Mouse (Mus musculus) kidney, adult 18-20 months (tissue): ENCODE data around the gene Snrnp40.
A peak's percentile ranks its signal among the peaks of the same experiment; 100 is the strongest.

Experiments
- DNase-seq: peaks from one replicate; pipeline ENCODE4 v3.0.0; 2021

Snrnp40 gene

GRCm38 (mm10) chr4:130359486-130360237, at the start of gene Snrnp40, which contains the start of gene Zcchc17:
Snrnp40 (plus strand) TSS chr4:130360132.
Zcchc17 (minus strand) TSS chr4:130359943.
- peak; percentile 98 for DNase-seq

- no peak for DNase-seq
Measured at GRCm38 (mm10) chr4:130312526-130312925, 47.4 kb upstream of the Snrnp40 start.

- DNase-seq, result no peak
Measured at GRCm38 (mm10) chr4:130313552-130313951, 46.4 kb upstream of the Snrnp40 start.

GRCm38 (mm10) chr4:130315771-130316527, 44.0 kb upstream of the Snrnp40 start:
- peak; percentile 81 for DNase-seq

GRCm38 (mm10) chr4:130316691-130317090, 43.2 kb upstream of the Snrnp40 start:
- no peak for DNase-seq

GRCm38 (mm10) chr4:130318122-130318521, 41.8 kb upstream of the Snrnp40 start:
- DNase-seq, result peak; percentile 33

GRCm38 (mm10) chr4:130319564-130319963, 40.4 kb upstream of the Snrnp40 start:
- no peak for DNase-seq

GRCm38 (mm10) chr4:130321640-130322039, 38.3 kb upstream of the Snrnp40 start:
- no peak for DNase-seq

- no peak for DNase-seq
Measured at GRCm38 (mm10) chr4:130322567-130322966, 37.4 kb upstream of the Snrnp40 start.

GRCm38 (mm10) chr4:130323165-130323564, 36.8 kb upstream of the Snrnp40 start:
- no peak for DNase-seq

GRCm38 (mm10) chr4:130323607-130324006, 36.3 kb upstream of the Snrnp40 start:
- DNase-seq, result no peak

GRCm38 (mm10) chr4:130325446-130325845, 34.5 kb upstream of the Snrnp40 start:
- no peak for DNase-seq

GRCm38 (mm10) chr4:130327366-130327765, 32.6 kb upstream of the Snrnp40 start:
- peak; percentile 36 for DNase-seq

- DNase-seq, result no peak
Measured at GRCm38 (mm10) chr4:130335867-130336266, 24.1 kb upstream of the Snrnp40 start.

GRCm38 (mm10) chr4:130341691-130342090, 18.2 kb upstream of the Snrnp40 start:
- DNase-seq, result peak; percentile 37

GRCm38 (mm10) chr4:130349666-130350065, 10.3 kb upstream of the Snrnp40 start:
- DNase-seq, result no peak

- DNase-seq, result no peak
Measured at GRCm38 (mm10) chr4:130350690-130351422, 9.1 kb upstream of the Snrnp40 start.

GRCm38 (mm10) chr4:130352588-130352987, 7.3 kb upstream of the Snrnp40 start:
- DNase-seq, result no peak

- DNase-seq, result no peak
Measured at GRCm38 (mm10) chr4:130357946-130358345, 2.0 kb upstream of the Snrnp40 start.

- no peak for DNase-seq
Measured at GRCm38 (mm10) chr4:130360238-130360590, 282 bp downstream of the Snrnp40 start.

- no peak for DNase-seq
Measured at GRCm38 (mm10) chr4:130376675-130377074, 16.7 kb downstream of the Snrnp40 start.

- no peak for DNase-seq
Measured at GRCm38 (mm10) chr4:130377500-130377899, 17.6 kb downstream of the Snrnp40 start.

GRCm38 (mm10) chr4:130379181-130379580, 19.2 kb downstream of the Snrnp40 start:
- DNase-seq, result no peak
